Mouse (Mus musculus) stomach, embryonic 16.5 days (tissue): Measurements from ENCODE around the gene Fgf8. TPM values are rescaled to one million over a fixed set of nuclear protein-coding genes. Genes with fewer than 3 reads are reported as not detected.
A peak's percentile ranks its signal among the peaks of the same experiment; 100 is the strongest.

Experiments used
- ATAC-seq: fragments of 200-750 bp; cut with Nextera tagmentation; 2 replicates; pipeline ENCODE4 v1.8.0; 2017; ENCODE audit warnings: moderate number of reproducible peaks, moderate TSS enrichment; ENCODE audit not compliant: insufficient read depth, low FRiP score
- H3K27ac ChIP-seq: fragments of 300-500 bp; sonication (generic); 2 replicates; pipeline ENCODE4 v1.5.1; 2014; ENCODE audit warnings: low read length
- H3K27me3 ChIP-seq: fragments of 300-500 bp; sonication (generic); 2 replicates; pipeline ENCODE4 v1.6.1; 2014; ENCODE audit warnings: low read length, control low read depth, mixed read lengths; ENCODE audit not compliant: control insufficient read depth, insufficient read depth
- H3K36me3 ChIP-seq: fragments of 300-500 bp; sonication (generic); 2 replicates; pipeline ENCODE4 v1.6.1; 2014; ENCODE audit warnings: low read length; ENCODE audit not compliant: control insufficient read depth, insufficient read depth
- H3K4me1 ChIP-seq: fragments of 300-500 bp; sonication (generic); 2 replicates; pipeline ENCODE4 v1.6.1; 2014; ENCODE audit warnings: low read length, control low read depth, mixed read lengths; ENCODE audit not compliant: control insufficient read depth, insufficient read depth
- H3K4me2 ChIP-seq: fragments of 300-500 bp; sonication (generic); 2 replicates; pipeline ENCODE4 v1.6.1; 2014; ENCODE audit warnings: low read depth, low read length, mixed read lengths
- H3K4me3 ChIP-seq: fragments of 300-500 bp; sonication (generic); replicated peaks from 2 replicates; pipeline ENCODE4 v1.5.1; 2014; ENCODE audit warnings: mild to moderate bottlenecking, low read length
- H3K9ac ChIP-seq: fragments of 300-500 bp; sonication (generic); 2 replicates; pipeline ENCODE4 v1.6.1; 2014; ENCODE audit warnings: low read length
- H3K9me3 ChIP-seq: fragments of 300-500 bp; sonication (generic); replicated peaks from 2 replicates; pipeline ENCODE4 v1.6.1; 2016; ENCODE audit warnings: low read length, control low read depth; ENCODE audit not compliant: control insufficient read depth
- WGBS: fragments of 180-500 bp; shearing (Covaris S2); extraction: QIAGEN DNeasy Blood & Tissue Kit; methylation state at CpG from one replicate; pipeline ENCODE4 v1.1.7; 2014; 5-methylcytosine and 5-hydroxymethylcytosine counted together
- polyA plus RNA-seq: library from polyadenylated mRNA; unstranded; fragments of >200 nt; fragmentation: Nextera tagmentation; extraction: Ambion mirVana; gene quantifications from 2 replicates; pipeline ENCODE4 v1.2.1, GENCODE M21; 2015

Gene Fgf8
- polyA plus RNA-seq, 1 experiment from 2014 or later, result not detected

GRCm38 (mm10) chr19:45751881-45752280 lies 9.2 kb upstream of the Fgf8 start:
- 85% methylated on average over 7 of the region's 7 CpGs for WGBS
- H3K36me3 ChIP-seq, result peaks cover 15% of the 10 kb centered on the region
- no peak for ATAC-seq

DNA sequence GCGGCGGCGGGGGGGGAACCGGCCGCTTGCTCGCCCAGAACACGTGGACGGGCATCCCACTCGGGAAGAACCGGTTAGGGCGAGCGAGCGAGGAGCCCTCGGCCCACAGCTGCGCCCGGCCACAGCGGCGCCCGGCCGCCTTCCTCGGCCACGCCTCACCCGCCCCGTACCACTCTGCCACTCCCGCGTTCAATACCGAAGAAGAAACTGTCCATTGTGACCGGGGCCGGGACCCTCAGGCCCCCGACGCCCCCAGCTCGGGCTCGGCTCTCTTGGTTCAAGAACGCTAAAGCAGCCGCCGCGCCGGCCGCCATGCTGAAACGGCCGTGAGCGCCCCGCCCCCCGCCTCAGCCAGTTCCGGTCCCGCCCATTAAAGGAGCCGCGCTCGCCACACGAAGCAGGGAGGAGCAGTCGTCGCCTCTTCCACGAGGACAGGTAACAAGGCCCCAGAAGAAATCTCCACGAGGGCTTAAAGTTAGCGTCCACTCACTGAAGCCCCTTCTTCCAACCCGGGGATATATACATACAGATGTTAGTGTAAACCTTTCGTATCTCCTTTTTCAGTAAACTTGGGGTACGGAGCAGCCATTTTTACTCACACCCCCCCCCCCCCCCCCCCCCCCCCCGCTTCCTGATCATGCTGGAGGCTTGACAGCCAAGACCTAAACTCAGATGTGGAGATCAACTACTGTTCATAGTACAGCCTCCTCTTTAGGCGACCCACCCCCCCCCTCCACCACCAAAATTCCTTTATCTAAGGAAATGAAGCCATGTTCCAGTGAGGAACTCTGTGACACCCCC lies 6.7 kb upstream of the Fgf8 start, which contains the start of gene Npm3:
TSS of gene Npm3 (minus strand) at position 349 of the 801 bp plus-strand sequence.
- peak; percentile 74 for ATAC-seq
- Histone ChIP-seq H3K4me3 (peak within 1 kb of the TSS; percentile 64), H3K27ac (no peak within 1 kb of the TSS), H3K4me1 (peaks cover 11% of the 10 kb centered on the region), H3K27me3 (peaks cover 17% of the 10 kb centered on the region), H3K9me3 (no peaks in the 10 kb centered on the region), H3K9ac (peak within 1 kb of the TSS; percentile 75), H3K4me2 (peak within 1 kb of the TSS; percentile 88), H3K36me3 (peaks cover 6% of the 10 kb centered on the region; the same call in 1 of the 2 replicates)
- WGBS, result under 1% methylated on average over 59 of the region's 60 CpGs

More at GRCm38 (mm10) chr19:45751881-45752280, 9.2 kb upstream of the Fgf8 start:
- Histone ChIP-seq H3K9ac (no peak overlapping the region), H3K4me3 (no peak overlapping the region), H3K27me3 (no peaks in the 10 kb centered on the region), H3K27ac (no peak overlapping the region), H3K4me2 (no peak overlapping the region), H3K4me1 (peaks cover 6% of the 10 kb centered on the region), H3K9me3 (no peaks in the 10 kb centered on the region)

DNA sequence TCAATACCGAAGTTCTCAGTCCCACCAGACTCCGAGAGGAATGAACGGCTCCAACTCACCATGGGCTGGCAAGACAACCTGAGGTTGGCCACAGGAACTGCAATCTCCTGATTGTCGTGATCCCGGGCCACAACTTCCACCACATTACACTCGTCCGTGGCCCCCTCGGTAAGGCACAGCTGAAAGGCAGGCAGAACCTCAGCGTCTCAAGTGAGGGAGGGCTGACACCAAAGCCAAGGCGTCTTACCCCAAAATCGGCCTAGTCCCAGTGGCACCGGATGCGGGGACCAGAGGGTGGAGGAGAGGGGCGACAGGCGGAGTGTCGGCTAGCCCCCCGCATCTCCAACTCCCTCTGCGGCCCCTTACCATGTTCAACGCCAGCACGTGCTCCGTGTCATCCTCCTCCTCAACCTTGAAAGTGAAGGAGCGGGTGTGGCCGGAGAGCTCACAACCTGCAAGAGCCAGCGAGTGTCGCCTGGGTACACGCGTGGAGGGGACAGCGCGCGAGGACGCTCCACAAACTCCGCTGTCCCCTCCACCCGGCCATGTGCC lies 6.1 kb upstream of the Fgf8 start:
- 1% methylated on average over 33 of the region's 33 CpGs for WGBS
- peaks cover 4% of the 10 kb centered on the region; the same call in 1 of the 2 replicates for H3K36me3 ChIP-seq
- peak overlapping the region; percentile 88 for H3K4me2 ChIP-seq
- H3K4me1 ChIP-seq, result peaks cover 11% of the 10 kb centered on the region
- peak; percentile 24; the same call in 1 of the 2 replicates for ATAC-seq
- no peak overlapping the region for H3K27ac ChIP-seq
- H3K4me3 ChIP-seq, result peak overlapping the region; percentile 64
- H3K9me3 ChIP-seq, result no peaks in the 10 kb centered on the region
- peaks cover 24% of the 10 kb centered on the region for H3K27me3 ChIP-seq
- peak overlapping the region; percentile 75 for H3K9ac ChIP-seq

GRCm38 (mm10) chr19:45748206-45748605 lies 5.5 kb upstream of the Fgf8 start:
- H3K9ac ChIP-seq, result peak overlapping the region; percentile 75
- no peak for ATAC-seq
- WGBS, result 40% methylated on average over 9 of the region's 9 CpGs

DNA sequence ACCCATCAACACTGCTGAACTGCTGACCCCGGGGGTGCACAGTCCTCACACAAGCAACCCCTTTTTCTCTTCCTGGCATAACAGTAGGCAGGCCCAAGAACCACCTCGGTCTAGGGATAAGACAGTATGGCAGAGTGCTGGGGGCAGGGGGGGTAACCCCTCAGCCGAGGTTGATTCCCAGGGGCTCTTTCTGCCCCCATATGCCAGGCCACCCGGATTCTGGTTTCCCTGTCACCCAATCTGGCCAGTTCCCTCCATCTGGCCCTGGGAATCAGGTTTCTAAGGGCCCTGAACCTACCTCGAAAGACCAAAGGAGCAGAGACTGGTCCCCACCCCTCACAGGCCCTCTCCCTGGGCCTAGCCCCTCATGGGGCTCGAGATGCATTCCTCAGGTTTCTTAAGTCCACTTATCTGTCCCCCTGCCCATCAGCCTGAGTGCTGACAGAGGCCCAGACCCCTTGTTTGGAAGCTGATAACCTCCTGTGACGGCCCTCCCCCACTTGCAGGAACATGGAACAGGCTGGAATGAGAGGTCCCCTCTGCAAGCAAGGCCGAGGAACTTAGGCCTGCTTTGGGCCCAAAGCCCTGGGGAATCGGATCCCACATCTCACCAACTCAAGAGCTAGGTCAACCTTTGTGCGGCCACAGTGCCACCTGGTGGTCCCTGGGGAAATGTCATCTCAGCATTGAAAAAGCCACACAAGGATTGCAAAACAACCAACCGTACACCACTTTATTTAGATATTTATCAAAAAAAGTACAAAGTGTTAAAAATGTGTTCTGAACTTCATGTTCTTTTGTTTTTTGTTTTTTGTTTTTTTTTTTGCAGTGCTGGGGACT lies 4.5 kb upstream of the Fgf8 start:
- no peaks in the 10 kb centered on the region for H3K36me3 ChIP-seq
- H3K9me3 ChIP-seq, result no peaks in the 10 kb centered on the region
- H3K9ac ChIP-seq, result 0 out of 2 replicates have a peak overlapping the region, but pooled peaks have one; percentile 14
- H3K4me2 ChIP-seq, result no peak overlapping the region
- H3K4me3 ChIP-seq, result no peak overlapping the region
- ATAC-seq, result no peak
- peaks cover 39% of the 10 kb centered on the region for H3K27me3 ChIP-seq
- H3K27ac ChIP-seq, result no peak overlapping the region
- WGBS, result 20% methylated on average over 11 of the region's 11 CpGs
- H3K4me1 ChIP-seq, result peaks cover 21% of the 10 kb centered on the region

More at GRCm38 (mm10) chr19:45748206-45748605, 5.5 kb upstream of the Fgf8 start:
- H3K4me1 ChIP-seq, result peaks cover 12% of the 10 kb centered on the region
- no peaks in the 10 kb centered on the region; the same call in 1 of the 2 replicates for H3K36me3 ChIP-seq
- H3K4me3 ChIP-seq, result peak overlapping the region; percentile 64
- no peaks in the 10 kb centered on the region for H3K9me3 ChIP-seq
- peaks cover 29% of the 10 kb centered on the region for H3K27me3 ChIP-seq
- no peak overlapping the region for H3K27ac ChIP-seq
- H3K4me2 ChIP-seq, result peak overlapping the region; percentile 88

GRCm38 (mm10) chr19:45746153-45747020 lies 3.7 kb upstream of the Fgf8 start:
- peaks cover 48% of the 10 kb centered on the region for H3K27me3 ChIP-seq

GRCm38 (mm10) chr19:45745344-45746152 lies 2.8 kb upstream of the Fgf8 start:
- Histone ChIP-seq H3K9ac (no peak overlapping the region), H3K27me3 (peaks cover 56% of the 10 kb centered on the region), H3K9me3 (no peaks in the 10 kb centered on the region), H3K27ac (no peak overlapping the region), H3K4me2 (0 out of 2 replicates have a peak overlapping the region, but pooled peaks have one; percentile 8), H3K36me3 (no peaks in the 10 kb centered on the region), H3K4me3 (peak overlapping the region; percentile 2; the same call in 1 of the 2 replicates), H3K4me1 (peaks cover 28% of the 10 kb centered on the region)
- 9% methylated on average over 32 of the region's 32 CpGs for WGBS
- ATAC-seq, result no peak

More at GRCm38 (mm10) chr19:45746153-45747020, 3.7 kb upstream of the Fgf8 start:
- 0 out of 2 replicates have a peak overlapping the region, but pooled peaks have one; percentile 8 for H3K4me2 ChIP-seq
- peaks cover 28% of the 10 kb centered on the region for H3K4me1 ChIP-seq
- no peaks in the 10 kb centered on the region for H3K36me3 ChIP-seq
- 0 out of 2 replicates have a peak overlapping the region, but pooled peaks have one; percentile 2 for H3K4me3 ChIP-seq
- H3K27ac ChIP-seq, result no peak overlapping the region
- no peak overlapping the region for H3K9ac ChIP-seq
- ATAC-seq, result peak; percentile 24; the same call in 1 of the 2 replicates
- 17% methylated on average over 29 of the region's 29 CpGs for WGBS
- no peaks in the 10 kb centered on the region for H3K9me3 ChIP-seq
